Mouse (Mus musculus): ENCODE measurements around the gene Efhb. TPM values are rescaled to one million over a fixed set of nuclear protein-coding genes. Genes with fewer than 3 reads are reported as not detected.
A peak's percentile ranks its signal among the peaks of the same experiment; 100 is the strongest.

The Efhb gene
- total RNA-seq (2017): not detected in 2 replicates

- ATAC-seq (replicated peaks in 1 of 2; ENCODE audit: insufficient read depth in 1 of 2, low FRiP score in 2 of 2, low TSS enrichment in 1 of 2, low read depth in 1 of 2, poor library complexity in 2 of 2, severe bottlenecking in 2 of 2): peak; percentile 89 to 91
These were observed at the start of gene Efhb for GRCm38 (mm10) chr17:53462603-53463495. TSS of gene Efhb (minus strand) at chr17:53463321.

GRCm38 (mm10) chr17:53512311-53512951 lies 49.3 kb upstream of the Efhb start:
- ATAC-seq (replicated peaks in 1 of 2; ENCODE audit: insufficient read depth in 1 of 2, low FRiP score in 2 of 2, low TSS enrichment in 1 of 2, low read depth in 1 of 2, poor library complexity in 2 of 2, severe bottlenecking in 2 of 2): peak in 1 of 2 experiments; percentile 39; a peak in 2 of 4 replicates

- no peak for ATAC-seq (replicated peaks in 1 of 2; ENCODE audit: insufficient read depth in 1 of 2, low FRiP score in 2 of 2, low TSS enrichment in 1 of 2, low read depth in 1 of 2, poor library complexity in 2 of 2, severe bottlenecking in 2 of 2)
These were observed 39.8 kb upstream of the Efhb start for GRCm38 (mm10) chr17:53502966-53503365.

- 0 out of 4 replicates have a peak, but pooled peaks of 1 of the 2 experiments have one; percentile 4 for ATAC-seq (replicated peaks in 1 of 2; ENCODE audit: insufficient read depth in 1 of 2, low FRiP score in 2 of 2, low TSS enrichment in 1 of 2, low read depth in 1 of 2, poor library complexity in 2 of 2, severe bottlenecking in 2 of 2)
These were observed 25.9 kb upstream of the Efhb start for GRCm38 (mm10) chr17:53489007-53489378.

- ATAC-seq (replicated peaks in 1 of 2; ENCODE audit: insufficient read depth in 1 of 2, low FRiP score in 2 of 2, low TSS enrichment in 1 of 2, low read depth in 1 of 2, poor library complexity in 2 of 2, severe bottlenecking in 2 of 2): peak; percentile 86 to 89
These were observed 25.3 kb upstream of the Efhb start for GRCm38 (mm10) chr17:53488291-53489006.

GRCm38 (mm10) chr17:53480433-53480832 lies 17.3 kb upstream of the Efhb start:
- no peak for ATAC-seq (replicated peaks in 1 of 2; ENCODE audit: insufficient read depth in 1 of 2, low FRiP score in 2 of 2, low TSS enrichment in 1 of 2, low read depth in 1 of 2, poor library complexity in 2 of 2, severe bottlenecking in 2 of 2)

- ATAC-seq (replicated peaks in 1 of 2; ENCODE audit: insufficient read depth in 1 of 2, low FRiP score in 2 of 2, low TSS enrichment in 1 of 2, low read depth in 1 of 2, poor library complexity in 2 of 2, severe bottlenecking in 2 of 2): peak; percentile 10 to 27; a peak in 3 of 4 replicates
These were observed 16.5 kb upstream of the Efhb start for GRCm38 (mm10) chr17:53479604-53480041.

GRCm38 (mm10) chr17:53478858-53479603 lies 15.9 kb upstream of the Efhb start, which contains the start of gene Rab5a:
TSS of gene Rab5a (plus strand) at chr17:53479234.
- ATAC-seq (replicated peaks in 1 of 2; ENCODE audit: insufficient read depth in 1 of 2, low FRiP score in 2 of 2, low TSS enrichment in 1 of 2, low read depth in 1 of 2, poor library complexity in 2 of 2, severe bottlenecking in 2 of 2): peak; percentile 90 to 94

- no peak; a peak in 1 of 4 replicates for ATAC-seq (replicated peaks in 1 of 2; ENCODE audit: insufficient read depth in 1 of 2, low FRiP score in 2 of 2, low TSS enrichment in 1 of 2, low read depth in 1 of 2, poor library complexity in 2 of 2, severe bottlenecking in 2 of 2)
These were observed 15.1 kb upstream of the Efhb start for GRCm38 (mm10) chr17:53478066-53478857.

GRCm38 (mm10) chr17:53468697-53469096 lies 5.6 kb upstream of the Efhb start:
- no peak for ATAC-seq (replicated peaks in 1 of 2; ENCODE audit: insufficient read depth in 1 of 2, low FRiP score in 2 of 2, low TSS enrichment in 1 of 2, low read depth in 1 of 2, poor library complexity in 2 of 2, severe bottlenecking in 2 of 2)

GRCm38 (mm10) chr17:53465569-53465968 lies 2.4 kb upstream of the Efhb start:
- ATAC-seq (replicated peaks in 1 of 2; ENCODE audit: insufficient read depth in 1 of 2, low FRiP score in 2 of 2, low TSS enrichment in 1 of 2, low read depth in 1 of 2, poor library complexity in 2 of 2, severe bottlenecking in 2 of 2): peak; percentile 39 to 71; a peak in 3 of 4 replicates

- ATAC-seq (replicated peaks in 1 of 2; ENCODE audit: insufficient read depth in 1 of 2, low FRiP score in 2 of 2, low TSS enrichment in 1 of 2, low read depth in 1 of 2, poor library complexity in 2 of 2, severe bottlenecking in 2 of 2): no peak
These were observed 347 bp upstream of the Efhb start for GRCm38 (mm10) chr17:53463496-53463840.

GRCm38 (mm10) chr17:53456742-53457141 lies 6.4 kb downstream of the Efhb start:
- no peak for ATAC-seq (replicated peaks in 1 of 2; ENCODE audit: insufficient read depth in 1 of 2, low FRiP score in 2 of 2, low TSS enrichment in 1 of 2, low read depth in 1 of 2, poor library complexity in 2 of 2, severe bottlenecking in 2 of 2)

GRCm38 (mm10) chr17:53456152-53456551 lies 7.0 kb downstream of the Efhb start:
- ATAC-seq (replicated peaks in 1 of 2; ENCODE audit: insufficient read depth in 1 of 2, low FRiP score in 2 of 2, low TSS enrichment in 1 of 2, low read depth in 1 of 2, poor library complexity in 2 of 2, severe bottlenecking in 2 of 2): no peak

GRCm38 (mm10) chr17:53402689-53403306 lies 60.3 kb downstream of the Efhb start:
- ATAC-seq (replicated peaks in 1 of 2; ENCODE audit: insufficient read depth in 1 of 2, low FRiP score in 2 of 2, low TSS enrichment in 1 of 2, low read depth in 1 of 2, poor library complexity in 2 of 2, severe bottlenecking in 2 of 2): peak; percentile 81 to 86

GRCm38 (mm10) chr17:53393201-53393600 lies 69.9 kb downstream of the Efhb start:
- no peak for ATAC-seq (replicated peaks in 1 of 2; ENCODE audit: insufficient read depth in 1 of 2, low FRiP score in 2 of 2, low TSS enrichment in 1 of 2, low read depth in 1 of 2, poor library complexity in 2 of 2, severe bottlenecking in 2 of 2)
